Mouse (Mus musculus): ENCODE data around the gene Fbxo31.

DNA sequence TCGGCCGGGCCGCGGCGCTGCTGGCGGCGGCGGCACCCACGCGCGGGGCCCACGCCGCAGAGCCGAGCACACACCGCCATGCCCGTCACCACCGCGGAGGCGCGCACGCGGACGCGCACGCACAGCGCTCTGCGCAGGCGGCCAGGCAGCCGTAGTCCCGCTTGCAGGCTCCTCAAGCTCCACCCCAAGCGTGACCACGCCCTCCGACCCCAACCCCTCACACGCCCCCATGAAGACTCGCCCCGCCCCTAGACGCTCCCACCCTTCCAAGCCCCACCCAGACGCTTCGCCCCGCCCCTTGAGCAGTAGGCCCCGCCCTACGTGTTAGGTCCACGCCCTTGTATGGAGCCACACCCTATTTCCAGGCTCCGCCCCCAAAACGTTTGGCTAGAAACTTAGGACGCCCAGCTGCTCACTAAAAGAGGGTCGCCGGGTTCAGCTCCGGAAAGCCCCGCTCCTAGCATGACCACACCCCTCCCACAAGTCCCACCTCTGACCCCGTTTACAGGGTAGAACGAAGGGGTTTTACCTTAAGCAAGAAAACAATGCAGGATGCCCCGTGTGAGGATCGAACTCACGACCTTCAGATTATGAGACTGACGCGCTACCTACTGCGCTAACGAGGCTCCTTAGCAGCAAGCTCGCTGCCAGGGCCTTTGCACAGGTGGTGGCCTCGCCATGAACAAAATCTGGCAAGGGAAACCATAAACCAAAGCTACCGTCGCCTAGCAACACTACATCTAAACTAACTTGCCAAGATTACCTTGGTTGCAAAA, at the start of gene Fbxo31:
- peak; percentile 38; the same call in 1 of the 2 replicates for TF ChIP-seq POLR2A (IDR thresholded peaks at IDR 0.05; ENCODE audit: low read depth, low read length)
- TF ChIP-seq CTCF (IDR thresholded peaks at IDR 0.05; ENCODE audit: extremely low read depth, insufficient read length, insufficient replicate concordance, low read depth, low read length) = no peak

Measured in small intestine, adult 2 months (tissue).